Mouse (Mus musculus) ovary, postnatal 36 days (tissue): Measurements from ENCODE around the gene Slc25a25.
A peak's percentile ranks its signal among the peaks of the same experiment; 100 is the strongest.

Experiments
- DNase-seq: peaks from one replicate; pipeline ENCODE4 v3.0.0; 2022; ENCODE audit warnings: low spot score, mixed read lengths

The Slc25a25 gene

DNA sequence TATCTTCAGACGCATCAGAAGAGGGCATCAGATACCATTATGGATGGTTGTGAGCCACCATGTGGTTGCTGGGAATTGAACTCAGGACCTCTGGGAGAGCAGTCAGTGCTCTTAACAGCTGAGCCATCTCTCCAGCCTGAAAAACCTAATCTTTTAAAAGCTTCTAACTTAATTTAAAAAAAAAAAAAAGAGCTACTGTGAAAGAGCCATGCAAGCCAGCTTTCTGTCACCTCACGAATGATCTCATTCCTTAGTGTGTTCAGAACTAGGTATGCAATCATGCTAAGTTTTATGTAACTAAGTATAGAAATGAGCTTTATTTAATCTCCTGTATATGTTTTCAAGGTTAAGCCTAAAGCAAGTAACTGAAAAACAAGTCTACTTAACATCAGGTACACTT is 8.4 kb upstream of the Slc25a25 start:
- no peak for DNase-seq

DNA sequence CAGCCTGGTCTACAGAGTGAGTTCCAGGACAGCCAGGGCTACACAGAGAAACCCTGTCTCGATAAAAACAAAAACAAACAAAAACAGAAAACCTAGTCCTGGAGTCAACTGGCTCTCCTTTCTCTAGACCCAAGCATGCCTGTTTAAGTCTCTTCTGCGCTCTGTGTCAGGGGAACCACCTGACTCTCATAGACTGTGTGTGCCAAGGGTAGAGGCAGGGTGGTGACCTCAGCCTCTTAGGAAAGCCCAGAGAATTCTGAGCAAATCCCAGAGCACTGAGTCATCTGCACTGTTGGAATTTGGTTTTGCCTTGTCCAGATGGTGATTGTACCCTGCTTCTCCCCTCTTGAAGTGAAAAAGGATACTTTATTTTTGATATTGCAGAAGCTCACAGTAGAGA is 7.1 kb upstream of the Slc25a25 start:
- no peak for DNase-seq

DNA sequence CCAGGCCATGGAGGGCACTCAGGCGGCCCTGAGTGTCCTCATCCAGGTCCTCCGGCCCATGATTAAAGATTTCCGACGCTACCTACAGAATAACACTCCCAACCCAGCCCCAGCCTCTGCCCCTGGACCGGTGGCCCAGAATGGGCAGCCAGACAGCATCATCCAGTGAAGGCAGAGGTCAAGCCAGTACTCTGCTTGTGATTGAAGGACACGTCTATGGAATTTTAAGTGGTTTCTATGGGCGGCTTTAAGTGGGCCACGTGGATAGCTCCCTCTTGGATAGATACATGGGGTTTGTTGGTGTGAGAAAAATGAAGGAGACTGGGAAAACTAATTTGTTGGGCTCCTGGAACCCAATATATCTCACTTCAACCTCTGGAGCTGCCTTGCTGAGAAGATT is 3.9 kb upstream of the Slc25a25 start:
- no peak for DNase-seq

DNA sequence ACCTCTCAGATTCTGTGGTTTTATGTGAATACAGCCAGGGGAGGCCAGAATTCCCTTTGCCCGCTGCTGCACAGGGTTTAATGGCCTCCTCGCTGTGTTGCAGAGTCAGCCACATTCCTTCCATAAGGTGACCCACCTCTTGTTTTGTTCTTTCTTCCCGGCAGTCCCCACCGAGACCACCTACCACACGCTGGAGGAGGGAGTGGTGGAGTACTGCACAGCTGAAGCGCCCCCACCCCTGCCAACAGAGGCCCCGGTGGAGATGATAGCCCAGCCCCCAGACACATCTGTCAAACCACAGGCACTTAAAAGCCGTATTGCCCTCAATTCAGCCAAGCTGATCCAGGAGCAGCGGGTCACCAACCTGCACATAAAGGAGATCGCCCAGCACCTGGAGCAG is 3.4 kb upstream of the Slc25a25 start:
- no peak for DNase-seq

DNA sequence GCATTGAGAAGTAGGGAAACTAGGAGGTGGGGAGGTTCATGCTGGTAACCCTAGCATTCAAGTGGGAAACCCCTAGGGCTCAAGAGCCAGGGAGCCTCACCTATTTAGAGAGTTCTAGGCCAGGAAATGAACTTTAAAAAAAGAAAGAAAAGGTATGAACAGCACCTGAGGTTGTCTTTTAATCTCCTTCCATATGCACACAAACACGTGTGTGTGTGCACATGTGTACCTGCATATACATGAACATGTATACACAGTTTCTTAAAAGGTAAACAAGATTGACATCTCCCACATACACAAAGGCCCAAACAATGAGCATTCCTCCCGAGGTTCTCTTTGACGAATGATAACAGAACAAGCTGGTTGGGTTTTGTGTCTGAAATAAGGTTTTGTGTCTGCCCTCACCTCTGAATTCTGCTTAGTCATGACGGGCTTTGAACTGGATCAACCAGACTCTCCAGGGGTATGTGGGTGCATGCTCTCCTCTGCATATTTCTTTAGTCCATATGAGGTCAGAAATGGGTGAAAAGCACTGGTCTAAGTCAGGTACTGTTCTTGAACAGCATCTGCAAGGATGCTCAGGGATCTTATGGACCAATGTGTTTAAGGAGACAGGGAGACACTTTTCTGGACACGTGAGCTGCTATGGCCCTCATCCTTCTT is 2.5 kb upstream of the Slc25a25 start:
- no peak for DNase-seq

DNA sequence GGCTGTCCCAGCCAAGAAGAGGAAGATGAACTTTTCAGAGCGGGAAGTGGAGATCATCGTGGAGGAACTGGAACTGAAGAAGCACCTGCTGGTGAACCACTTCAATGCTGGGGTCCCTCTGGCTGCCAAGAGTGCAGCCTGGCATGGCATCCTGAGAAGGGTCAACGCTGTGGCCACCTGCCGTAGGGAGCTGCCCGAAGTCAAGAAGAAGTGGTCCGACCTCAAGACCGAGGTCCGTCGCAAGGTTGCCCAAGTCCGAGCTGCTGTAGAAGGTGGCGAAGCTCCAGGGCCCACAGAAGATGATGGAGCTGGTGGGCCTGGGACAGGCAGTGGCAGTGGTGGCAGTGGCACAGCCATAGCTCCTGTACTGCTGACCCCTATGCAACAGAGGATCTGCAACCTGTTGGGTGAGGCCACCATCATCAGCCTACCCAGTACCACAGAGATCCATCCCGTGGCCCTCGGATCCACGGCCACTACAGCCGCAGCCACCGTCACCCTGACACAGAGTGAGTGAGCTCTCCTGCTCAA is 1.3 kb upstream of the Slc25a25 start:
- DNase-seq = peak; percentile 33

DNA sequence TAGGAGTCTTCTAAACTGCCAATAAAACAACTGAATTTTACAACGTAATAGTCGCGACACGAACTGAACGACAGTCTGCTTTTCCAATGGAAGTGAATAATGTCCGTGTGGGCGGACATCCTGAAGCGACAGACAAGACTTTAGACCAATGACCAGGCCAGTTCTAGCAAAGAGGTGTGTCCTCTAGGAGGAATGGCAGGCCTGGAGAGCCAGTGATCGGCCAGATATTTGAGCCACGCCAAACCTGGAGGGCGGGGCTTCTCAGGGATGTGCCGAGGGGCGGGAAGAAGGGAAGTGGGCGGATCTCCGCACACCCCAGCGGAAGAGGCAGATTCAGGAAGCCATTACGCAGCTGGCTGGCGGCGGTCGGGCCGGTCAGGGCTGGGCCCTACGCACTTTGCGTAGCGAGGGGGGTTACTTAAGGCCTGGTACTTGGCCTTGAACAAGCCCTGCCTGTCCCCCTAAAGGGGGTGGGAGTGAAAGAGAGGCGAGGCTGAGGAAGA is 676 bp upstream of the Slc25a25 start:
- DNase-seq = peak; percentile 98

DNA sequence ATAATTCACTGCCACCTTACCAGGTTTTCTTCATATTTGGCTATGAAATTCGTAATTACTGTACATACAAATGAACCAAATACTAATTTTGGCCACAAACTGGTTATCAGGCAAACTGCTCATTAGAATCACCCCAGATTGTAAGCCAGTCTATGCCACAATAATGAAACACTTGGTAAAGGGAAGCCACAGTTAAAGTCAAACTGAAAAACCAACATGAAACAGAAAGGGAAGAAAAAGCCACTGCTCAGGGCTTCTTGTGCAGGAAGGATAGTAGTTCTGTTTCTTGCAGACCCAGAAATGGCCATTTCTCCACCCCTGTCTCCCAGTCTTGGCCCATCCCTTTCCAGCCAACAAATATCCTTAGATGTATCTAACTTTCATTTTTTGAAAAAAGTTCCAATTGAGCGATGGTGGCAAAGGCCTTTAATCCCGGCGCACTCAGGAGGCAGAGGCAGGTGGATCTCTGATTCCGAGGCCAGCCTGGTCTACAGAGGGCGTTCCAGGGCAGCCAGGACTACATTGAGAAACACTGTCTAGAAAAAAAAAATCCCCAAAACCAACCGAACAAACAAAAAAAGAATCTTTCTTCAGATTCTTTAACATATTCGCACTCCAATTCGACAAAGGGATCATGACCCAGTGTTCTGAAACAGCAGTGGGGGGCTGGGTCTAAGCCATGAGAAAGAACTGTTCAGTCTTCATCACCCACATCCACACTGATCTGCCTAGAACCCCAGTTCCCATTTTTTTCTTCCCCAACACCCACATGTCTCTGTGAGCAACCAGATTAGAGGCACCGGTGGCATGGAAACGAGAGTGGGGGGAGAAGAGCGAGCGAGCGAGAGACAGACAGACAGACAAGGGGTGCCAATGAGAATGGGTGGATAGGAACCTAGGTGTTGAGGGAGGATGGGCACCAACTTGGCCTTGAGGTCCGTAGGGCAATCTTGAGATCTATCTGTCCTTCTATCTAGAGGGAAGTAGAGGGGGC is 1.2 kb downstream of the Slc25a25 start, which contains the start of gene Naif1:
Gene Naif1 (plus strand): TSS at position 697 of the 994 bp plus-strand sequence.
- no peak for DNase-seq

DNA sequence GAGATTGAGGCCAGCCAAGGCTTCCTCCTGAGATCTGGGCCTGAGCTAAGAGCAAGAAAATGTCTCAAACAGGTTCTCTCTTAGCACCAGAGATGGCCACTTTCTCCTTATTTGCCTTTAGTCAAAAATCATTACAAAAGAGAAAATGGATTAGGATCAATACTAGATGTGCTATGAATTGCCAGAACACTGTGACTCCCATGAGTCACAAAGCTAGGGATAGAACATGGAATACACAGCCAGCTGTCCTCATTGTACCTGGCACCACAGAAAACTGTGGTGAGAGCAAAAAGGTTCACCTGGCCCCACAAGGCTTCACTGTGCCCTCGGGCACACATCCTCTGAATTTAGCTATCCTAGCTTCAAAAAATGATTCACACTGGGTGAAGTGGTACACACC is 2.8 kb downstream of the Slc25a25 start:
- no peak for DNase-seq

DNA sequence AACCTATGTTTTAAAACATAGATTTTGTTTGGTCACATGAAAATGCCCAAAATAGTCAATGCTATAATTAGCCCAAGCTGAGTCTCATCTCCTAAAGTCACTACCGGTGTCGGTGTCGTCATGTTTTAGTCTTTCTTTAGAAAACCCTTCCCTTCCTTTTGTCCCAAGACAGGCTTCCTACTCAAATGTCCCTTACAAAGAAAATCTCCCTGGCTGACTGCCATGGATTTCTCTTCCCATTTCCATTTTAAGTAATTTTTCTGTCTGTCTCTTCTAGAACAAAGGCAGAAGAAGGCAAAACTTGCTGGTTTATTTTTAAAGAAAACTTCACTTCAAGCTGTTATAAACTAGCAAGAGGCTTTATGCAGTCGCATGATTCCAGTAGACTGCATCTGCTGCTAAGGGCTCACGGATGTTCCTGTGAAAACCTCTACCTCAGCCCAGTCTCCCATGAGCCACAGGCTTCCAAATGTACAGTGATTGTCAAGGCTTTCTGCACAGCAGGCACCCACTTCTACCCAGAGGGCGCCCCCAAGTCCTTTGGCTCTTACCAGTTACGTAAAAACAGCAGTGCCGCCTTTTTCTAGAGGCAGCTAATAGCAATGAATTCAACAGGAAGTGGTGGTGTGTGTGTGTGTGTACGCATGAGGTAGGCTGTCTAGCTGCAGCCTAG is 3.8 kb downstream of the Slc25a25 start:
- DNase-seq = no peak

DNA sequence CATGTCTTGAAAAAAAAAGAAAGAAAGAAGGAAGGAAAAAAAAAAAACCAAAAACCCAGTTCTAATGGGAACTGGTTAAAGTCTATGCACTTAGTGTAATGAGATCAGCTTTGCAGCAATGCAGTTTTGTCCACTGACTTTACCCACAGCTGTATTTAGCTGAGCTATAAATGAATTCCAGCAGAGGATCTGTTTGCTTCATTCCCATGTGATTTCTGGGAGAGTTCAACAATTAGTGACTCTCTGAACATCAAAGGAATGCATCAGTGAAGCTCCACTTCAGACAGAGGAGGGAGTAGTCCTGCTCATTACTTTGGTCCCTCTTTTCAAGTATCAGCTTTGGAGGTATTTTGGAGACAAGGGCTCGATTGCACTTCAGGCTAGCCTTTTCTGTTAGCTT is 5.7 kb downstream of the Slc25a25 start:
- DNase-seq = no peak

DNA sequence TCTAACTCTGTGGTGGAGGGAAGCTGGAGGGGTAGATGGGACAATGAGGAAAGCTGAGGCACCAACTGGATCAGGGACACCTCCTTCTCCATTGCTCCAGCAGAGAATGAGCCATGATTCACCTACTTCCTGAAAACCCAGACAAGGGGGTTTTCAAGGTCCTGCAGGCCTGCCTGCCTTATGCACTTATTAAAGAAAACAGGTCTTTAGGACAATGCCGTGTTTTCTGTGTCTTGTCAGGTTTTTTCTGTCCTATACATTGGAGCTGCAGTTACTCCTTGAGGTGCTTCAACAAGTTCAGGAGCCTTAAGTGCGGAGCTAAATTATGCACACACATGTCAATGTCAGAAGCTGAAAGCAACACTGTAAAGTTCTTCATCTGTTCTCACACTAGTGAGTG is 9.7 kb downstream of the Slc25a25 start:
- no peak for DNase-seq

DNA sequence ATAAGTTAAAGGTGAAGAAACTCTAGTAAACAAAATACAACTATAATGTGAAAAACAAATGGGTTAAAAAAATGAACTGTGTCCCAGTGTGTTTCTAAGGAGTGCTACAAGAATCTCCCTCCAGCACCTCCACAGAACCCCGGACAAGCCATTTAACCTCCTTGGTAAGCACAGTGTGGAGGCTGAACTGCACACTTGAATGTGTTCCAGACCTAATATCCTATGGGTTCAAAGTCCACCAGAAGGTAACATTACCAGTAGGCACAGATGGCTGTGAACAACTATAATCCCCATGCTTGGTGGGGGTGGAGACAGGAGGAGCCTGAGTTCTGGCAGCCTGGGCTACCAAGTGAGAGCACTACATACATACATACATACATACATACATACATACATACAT is 10.6 kb downstream of the Slc25a25 start:
- no peak for DNase-seq

DNA sequence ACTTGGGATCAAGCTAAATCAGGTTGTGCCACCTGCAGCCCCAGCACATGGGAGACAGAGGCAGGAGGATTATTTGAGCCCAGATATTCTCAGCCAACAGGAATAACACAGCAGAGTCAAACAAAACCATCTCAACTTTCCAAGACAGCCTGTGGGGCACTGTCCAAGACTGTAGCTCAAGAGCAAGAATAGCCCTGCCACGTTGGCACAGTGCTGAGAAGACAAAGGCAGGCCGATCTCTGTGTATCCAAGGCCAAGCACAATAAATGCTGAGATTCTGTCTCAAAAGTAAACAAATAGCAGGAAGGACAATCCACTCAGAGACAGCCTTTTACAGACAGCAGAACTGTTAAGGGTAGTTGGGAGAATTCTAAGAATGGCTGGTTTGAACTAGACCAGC is 11.1 kb downstream of the Slc25a25 start:
- DNase-seq = no peak

DNA sequence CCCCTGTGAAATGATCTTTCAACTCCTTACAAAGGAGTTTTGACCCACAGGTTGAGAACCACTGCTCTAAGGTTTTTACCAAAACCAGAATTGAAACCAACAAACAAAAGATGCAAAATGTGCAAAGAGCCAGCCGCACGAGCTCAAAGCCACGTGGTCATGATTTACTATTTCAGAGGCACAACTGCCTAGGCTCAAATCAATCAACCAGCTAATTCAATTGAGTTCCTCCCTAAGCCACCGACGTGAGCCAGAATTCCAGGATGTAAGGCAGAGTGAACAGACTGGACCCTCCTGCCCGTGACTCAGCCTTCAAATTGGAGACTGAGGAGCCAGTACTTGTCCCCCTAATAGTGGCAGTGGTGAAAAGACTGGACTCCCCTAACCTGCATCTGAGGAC is 12.1 kb downstream of the Slc25a25 start:
- no peak for DNase-seq

DNA sequence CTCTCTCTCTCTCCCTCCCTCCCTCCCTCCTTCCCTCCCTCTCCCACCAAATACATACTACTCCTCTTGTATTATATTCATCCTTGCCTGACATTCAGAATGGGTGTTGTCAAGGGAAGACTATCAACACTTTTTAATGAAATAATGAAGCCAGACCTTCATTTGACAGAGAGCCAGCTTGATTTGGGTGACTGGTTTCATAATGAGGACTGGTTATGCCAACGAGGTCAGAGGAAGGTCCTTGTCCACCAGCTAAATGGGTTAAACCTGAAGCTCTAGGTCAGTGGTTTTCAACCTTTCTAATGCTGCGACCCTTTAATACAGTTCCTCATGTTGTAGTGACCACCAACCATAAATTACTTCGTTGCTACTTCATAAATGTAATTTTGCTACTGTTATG is 12.5 kb downstream of the Slc25a25 start:
- DNase-seq = no peak

DNA sequence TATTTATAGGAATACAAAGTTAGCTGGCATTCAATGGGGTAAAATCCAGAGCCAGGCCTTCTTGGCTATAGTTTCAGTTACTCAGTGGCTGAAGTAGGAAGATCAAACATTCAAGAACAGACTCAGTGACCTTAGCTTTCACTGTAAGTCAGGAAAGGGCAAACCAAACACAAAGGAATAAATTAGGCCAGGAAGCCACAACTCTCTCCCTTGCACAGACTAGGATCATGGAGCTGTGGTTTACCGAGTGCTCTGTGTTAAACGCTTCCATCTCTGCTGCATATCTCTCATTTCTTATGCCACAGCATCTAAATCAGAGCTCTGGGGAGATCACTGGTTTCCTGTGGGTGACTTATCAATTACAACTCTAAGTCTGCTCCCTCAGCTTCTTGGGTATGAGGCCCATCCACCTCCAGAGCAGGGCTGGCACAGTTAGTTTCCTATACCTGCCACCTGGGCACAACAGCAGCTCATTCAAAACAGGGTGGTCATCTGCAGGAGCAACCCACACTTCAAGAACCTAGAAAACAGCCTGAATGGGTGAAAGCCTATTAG is 13.6 kb downstream of the Slc25a25 start:
- no peak for DNase-seq

DNA sequence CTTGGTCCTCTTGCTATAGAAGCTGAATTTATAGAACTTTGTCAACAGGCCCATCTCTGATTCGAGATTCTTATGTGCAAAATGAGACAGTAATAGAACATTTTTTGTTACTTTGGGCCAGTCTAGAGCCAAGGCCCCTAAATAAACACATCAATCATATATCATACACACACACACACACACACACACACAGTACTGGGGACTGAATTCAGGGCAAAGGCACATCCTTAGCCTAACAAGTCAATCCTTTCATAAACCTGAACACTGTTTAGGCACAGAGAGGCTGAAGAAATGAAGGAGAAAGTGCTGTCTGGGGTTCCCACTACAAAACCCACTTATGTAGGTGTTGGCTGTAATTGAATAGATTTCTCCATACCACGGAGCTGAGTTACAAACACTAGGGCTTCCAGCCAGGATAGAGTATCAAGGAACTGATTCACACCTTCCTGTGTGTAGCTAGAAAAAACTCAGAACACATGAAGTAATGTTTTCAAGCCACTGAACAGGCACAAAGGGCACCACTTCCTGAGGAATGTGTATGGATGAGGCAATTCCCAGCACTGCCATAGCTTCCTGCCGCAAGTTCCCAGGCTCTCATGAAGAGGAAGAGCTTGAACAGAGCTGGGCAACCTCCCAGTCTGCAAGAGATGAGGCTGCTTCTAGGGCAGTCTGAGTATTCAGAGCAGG is 14.4 kb downstream of the Slc25a25 start:
- no peak for DNase-seq

DNA sequence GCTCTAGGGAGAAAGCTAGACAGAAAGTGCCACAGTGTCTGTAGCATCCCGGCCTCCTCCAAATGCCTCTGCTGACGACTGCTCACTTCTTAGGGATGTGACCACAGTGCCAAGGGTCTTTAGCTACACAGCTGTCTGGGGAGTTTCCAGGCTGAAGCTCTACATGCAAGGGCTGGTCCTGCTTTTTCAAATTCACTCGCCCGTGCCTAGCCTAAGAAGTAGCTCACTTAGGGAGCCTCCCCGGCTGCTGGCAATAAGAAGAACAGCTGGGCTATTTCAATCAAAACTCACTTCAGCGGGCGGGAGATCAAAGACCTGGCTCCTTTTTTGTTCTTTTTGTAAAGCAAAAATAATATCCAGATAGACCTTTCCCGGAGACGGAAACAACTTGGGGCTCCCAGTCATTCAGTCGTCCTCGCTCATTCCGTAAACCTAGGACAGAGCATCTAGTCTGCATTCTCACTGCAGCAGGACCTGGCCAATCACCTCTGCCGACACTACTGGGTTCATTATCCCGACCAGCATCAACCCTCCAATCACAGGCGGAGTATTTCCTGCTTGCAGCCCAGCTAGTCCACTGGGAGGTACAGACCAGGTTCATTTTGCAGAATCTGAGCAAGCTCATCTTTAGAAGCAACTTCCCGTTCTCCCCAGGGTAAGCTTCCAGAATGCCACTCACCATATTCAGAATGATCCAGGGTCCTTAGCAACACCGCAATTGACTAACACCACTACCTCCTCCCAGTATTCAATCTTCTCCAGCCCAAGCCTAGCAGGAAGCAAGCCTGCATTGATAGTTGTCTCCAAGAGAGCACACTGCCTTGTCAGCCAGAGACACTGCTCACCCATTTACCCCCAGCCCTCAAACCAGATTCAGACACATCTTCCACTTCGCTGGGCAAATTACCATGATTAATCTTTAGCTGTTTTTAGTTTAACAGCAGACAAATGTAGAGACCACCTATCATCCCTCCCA is 20.3 kb downstream of the Slc25a25 start:
- peak; percentile 68 for DNase-seq

DNA sequence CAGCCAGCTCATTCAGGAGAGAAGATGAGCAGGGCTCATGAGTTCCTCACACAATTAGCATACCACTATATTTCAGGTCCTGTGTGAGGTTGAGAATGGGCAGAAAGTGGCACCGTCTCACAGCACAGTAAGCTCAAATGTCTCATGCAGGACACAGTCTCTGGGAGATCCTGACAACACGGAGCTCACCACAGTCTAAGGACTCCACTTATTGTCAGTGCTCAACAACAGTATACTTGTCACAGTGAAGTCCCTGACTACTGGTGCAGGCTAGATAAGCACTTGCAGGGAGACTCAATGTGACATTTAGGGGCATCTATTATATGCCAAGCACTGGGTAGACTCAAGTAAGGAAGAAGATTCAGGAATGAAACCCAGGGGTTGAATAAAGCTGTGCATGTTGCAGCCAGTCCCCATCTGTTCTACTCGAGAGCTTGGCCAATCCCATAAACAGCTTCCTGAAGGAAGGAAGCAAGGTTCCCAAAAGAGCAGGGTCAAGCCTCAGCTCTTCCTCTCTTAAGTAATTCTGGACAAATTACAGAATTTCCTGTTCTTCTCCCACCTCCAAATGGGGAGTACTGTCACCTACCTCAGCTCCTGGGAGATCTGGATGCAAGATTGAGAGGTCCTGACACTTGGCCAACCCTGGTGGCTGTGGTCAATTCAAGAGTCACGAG is 21.9 kb downstream of the Slc25a25 start:
- DNase-seq = no peak
